Mouse (Mus musculus): ENCODE results near the gene Meis3.

GRCm38 (mm10) chr7:16147643-16148042 is 27.2 kb upstream of the Meis3 start:
- TF ChIP-seq CTCF (IDR thresholded peaks at IDR 0.05; ENCODE audit: control insufficient read depth, insufficient read depth, insufficient read length), result no peak
- no peak for TF ChIP-seq USF1 (IDR thresholded peaks at IDR 0.05; ENCODE audit: low read depth)
